Mouse (Mus musculus): ENCODE measurements around the gene Hspb3. TPM values are rescaled to one million over a fixed set of nuclear protein-coding genes. Genes with fewer than 3 reads are reported as not detected.

The Hspb3 gene
- polyA plus RNA-seq, 1 experiment: 13.3 TPM

DNA sequence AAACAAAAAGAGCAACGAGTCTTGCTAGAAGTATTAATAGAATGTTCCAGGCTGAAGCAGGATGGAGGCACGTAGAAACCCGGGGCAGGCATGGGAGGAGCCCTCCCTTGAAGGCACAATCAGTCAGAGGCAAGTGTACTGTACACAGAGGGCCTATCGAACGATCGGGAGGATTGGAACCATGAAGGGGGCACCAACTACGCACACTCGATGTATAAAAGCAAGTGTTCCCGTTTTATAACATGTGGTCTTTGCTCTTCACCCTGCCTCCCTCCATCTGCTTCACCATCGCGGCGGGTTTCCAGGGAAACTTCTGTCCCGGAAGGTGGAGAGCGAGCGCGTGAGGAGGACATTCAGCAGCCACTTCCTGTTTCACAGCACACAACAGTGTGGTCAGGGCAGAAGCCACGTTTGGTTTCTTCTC, 27.7 kb downstream of the Hspb3 start:
- Histone ChIP-seq H3K36me3 (ENCODE audit: control insufficient read depth, insufficient read depth) (no peaks in the 10 kb centered on the region), H3K27me3 (ENCODE audit: control insufficient read depth, insufficient read depth, insufficient read length) (no peaks in the 10 kb centered on the region), H3K4me3 (no peak overlapping the region), H3ac (ENCODE audit: control insufficient read depth, insufficient read length) (no peak overlapping the region), H3K4me2 (ENCODE audit: low read depth) (no peak overlapping the region), H3K79me2 (ENCODE audit: control insufficient read depth, insufficient read depth) (no peaks in the 10 kb centered on the region)
- TF ChIP-seq USF1 (IDR thresholded peaks at IDR 0.05; ENCODE audit: low read depth): no peak
- TF ChIP-seq POLR2A (IDR thresholded peaks at IDR 0.05; ENCODE audit: insufficient read length, low read depth): no peak
- TF ChIP-seq MAX (IDR thresholded peaks at IDR 0.05; ENCODE audit: low read depth): no peak
- no peak for TF ChIP-seq MYOD1 (IDR thresholded peaks at IDR 0.05; ENCODE audit: control insufficient read depth in 1 of 3, insufficient read length in 2 of 3, low read depth in 2 of 3)
- TF ChIP-seq POLR2AphosphoS2 (IDR thresholded peaks at IDR 0.05; ENCODE audit: insufficient read length, low read depth): no peak
- TF ChIP-seq E2F4 (IDR thresholded peaks at IDR 0.05; ENCODE audit: insufficient read depth): no peak
- TF ChIP-seq TCF12 (IDR thresholded peaks at IDR 0.05; ENCODE audit: insufficient read depth, poor library complexity, severe bottlenecking): no peak

GRCm38 (mm10) chr13:113634732-113635481, 28.6 kb downstream of the Hspb3 start:
- no peak overlapping the region for H3ac ChIP-seq (ENCODE audit: control insufficient read depth, insufficient read length)
- no peaks in the 10 kb centered on the region for H3K36me3 ChIP-seq (ENCODE audit: control insufficient read depth, insufficient read depth)
- H3K4me3 ChIP-seq: no peak overlapping the region
- H3K27me3 ChIP-seq (ENCODE audit: control insufficient read depth, insufficient read depth, insufficient read length): no peaks in the 10 kb centered on the region
- H3K79me2 ChIP-seq (ENCODE audit: control insufficient read depth, insufficient read depth): no peaks in the 10 kb centered on the region
- TF ChIP-seq SRF (IDR thresholded peaks at IDR 0.05; ENCODE audit: control insufficient read depth, insufficient read length, low read depth): no peak
- TF ChIP-seq MYOG (IDR thresholded peaks at IDR 0.05; ENCODE audit: control insufficient read depth in 1 of 3, insufficient read depth in 1 of 3, insufficient read length in 2 of 3, low read depth in 2 of 3): no peak
- TF ChIP-seq MAX (IDR thresholded peaks at IDR 0.05; ENCODE audit: low read depth): no peak
- TF ChIP-seq MYOD1 (IDR thresholded peaks at IDR 0.05; ENCODE audit: control insufficient read depth in 1 of 3, insufficient read length in 2 of 3, low read depth in 2 of 3): no peak
- no peak overlapping the region for H3K4me2 ChIP-seq (ENCODE audit: low read depth)

DNA sequence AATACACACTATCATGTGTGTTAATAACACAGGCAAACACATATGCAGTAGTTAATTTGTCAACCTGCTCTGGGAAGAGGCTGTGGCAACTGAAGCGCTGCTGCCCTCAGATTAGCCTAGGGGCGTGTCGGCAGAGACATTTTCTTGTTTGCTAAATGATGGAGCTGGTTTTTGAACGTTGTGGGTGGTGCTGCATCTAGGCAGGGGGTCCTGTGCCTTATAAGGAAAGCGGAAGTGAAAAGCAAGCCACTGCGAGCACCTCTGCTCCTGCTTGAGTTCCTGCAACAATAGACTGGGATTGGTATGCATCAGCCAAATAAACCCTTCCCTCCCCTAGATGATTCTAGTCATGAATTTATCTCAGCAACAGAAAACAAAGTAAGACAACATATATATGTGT, 31.0 kb downstream of the Hspb3 start:
- Histone ChIP-seq H3K79me2 (ENCODE audit: control insufficient read depth, insufficient read depth) (no peaks in the 10 kb centered on the region), H3ac (ENCODE audit: control insufficient read depth, insufficient read length) (no peak overlapping the region), H3K27me3 (ENCODE audit: control insufficient read depth, insufficient read depth, insufficient read length) (no peaks in the 10 kb centered on the region), H3K4me2 (ENCODE audit: low read depth) (no peak overlapping the region), H3K36me3 (ENCODE audit: control insufficient read depth, insufficient read depth) (no peaks in the 10 kb centered on the region), H3K4me3 (no peak overlapping the region)
- no peak for TF ChIP-seq CEBPB (IDR thresholded peaks at IDR 0.05; ENCODE audit: insufficient read depth, poor library complexity, severe bottlenecking)
- no peak for TF ChIP-seq MYOG (IDR thresholded peaks at IDR 0.05; ENCODE audit: control insufficient read depth in 1 of 3, insufficient read depth in 1 of 3, insufficient read length in 2 of 3, low read depth in 2 of 3)
- TF ChIP-seq USF1 (IDR thresholded peaks at IDR 0.05; ENCODE audit: low read depth): no peak
- TF ChIP-seq TCF3 (IDR thresholded peaks at IDR 0.05; ENCODE audit: insufficient read length, low read depth): no peak

DNA sequence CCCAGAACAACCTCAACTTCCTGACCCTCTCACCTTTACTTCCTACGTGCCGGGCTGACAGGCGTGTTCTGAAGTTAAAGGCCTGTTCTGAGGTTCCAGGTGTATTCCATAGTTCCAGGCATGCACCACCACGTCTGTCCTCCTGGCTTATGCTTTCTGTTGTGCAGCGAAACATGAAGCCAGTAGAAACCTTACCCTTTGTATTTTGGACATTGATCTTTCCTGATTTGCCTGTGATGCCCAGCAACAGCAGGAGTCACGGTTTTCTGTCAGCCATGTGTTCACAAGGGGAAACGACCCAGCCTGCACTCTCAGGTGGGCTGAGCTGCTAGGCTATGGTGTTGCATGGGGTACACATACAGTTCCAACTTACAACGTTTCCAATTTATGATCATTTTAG, 35.9 kb downstream of the Hspb3 start:
- H3K4me2 ChIP-seq (ENCODE audit: low read depth): no peak overlapping the region
- no peak overlapping the region for H3K4me3 ChIP-seq
- H3K79me2 ChIP-seq (ENCODE audit: control insufficient read depth, insufficient read depth): no peaks in the 10 kb centered on the region
- TF ChIP-seq E2F4 (IDR thresholded peaks at IDR 0.05; ENCODE audit: insufficient read depth) (no peak), POLR2AphosphoS2 (IDR thresholded peaks at IDR 0.05; ENCODE audit: insufficient read length, low read depth) (no peak)
- H3ac ChIP-seq (ENCODE audit: control insufficient read depth, insufficient read length): no peak overlapping the region
- no peaks in the 10 kb centered on the region for H3K36me3 ChIP-seq (ENCODE audit: control insufficient read depth, insufficient read depth)
- H3K27me3 ChIP-seq (ENCODE audit: control insufficient read depth, insufficient read depth, insufficient read length): no peaks in the 10 kb centered on the region

GRCm38 (mm10) chr13:113622865-113623255, 40.6 kb downstream of the Hspb3 start:
- Histone ChIP-seq H3K27me3 (ENCODE audit: control insufficient read depth, insufficient read depth, insufficient read length) (no peaks in the 10 kb centered on the region), H3K4me2 (ENCODE audit: low read depth) (no peak overlapping the region), H3K4me3 (no peak overlapping the region), H3ac (ENCODE audit: control insufficient read depth, insufficient read length) (no peak overlapping the region), H3K36me3 (ENCODE audit: control insufficient read depth, insufficient read depth) (no peaks in the 10 kb centered on the region), H3K79me2 (ENCODE audit: control insufficient read depth, insufficient read depth) (no peaks in the 10 kb centered on the region)
- TF ChIP-seq SRF (IDR thresholded peaks at IDR 0.05; ENCODE audit: control insufficient read depth, insufficient read length, low read depth) (no peak), USF1 (IDR thresholded peaks at IDR 0.05; ENCODE audit: low read depth) (no peak), TCF3 (IDR thresholded peaks at IDR 0.05; ENCODE audit: insufficient read length, low read depth) (no peak), REST (IDR thresholded peaks at IDR 0.05; ENCODE audit: insufficient read depth, insufficient read length) (no peak), E2F4 (IDR thresholded peaks at IDR 0.05; ENCODE audit: insufficient read depth) (no peak), TCF12 (IDR thresholded peaks at IDR 0.05; ENCODE audit: insufficient read depth, poor library complexity, severe bottlenecking) (no peak), POLR2AphosphoS2 (IDR thresholded peaks at IDR 0.05; ENCODE audit: insufficient read length, low read depth) (no peak), MYOG (IDR thresholded peaks at IDR 0.05; ENCODE audit: control insufficient read depth in 1 of 3, insufficient read depth in 1 of 3, insufficient read length in 2 of 3, low read depth in 2 of 3) (no peak), CEBPB (IDR thresholded peaks at IDR 0.05; ENCODE audit: insufficient read depth, poor library complexity, severe bottlenecking) (no peak), MYOD1 (IDR thresholded peaks at IDR 0.05; ENCODE audit: control insufficient read depth in 1 of 3, insufficient read length in 2 of 3, low read depth in 2 of 3) (no peak), POLR2A (IDR thresholded peaks at IDR 0.05; ENCODE audit: insufficient read length, low read depth) (no peak), MAX (IDR thresholded peaks at IDR 0.05; ENCODE audit: low read depth) (no peak)

Measured in myocyte (in vitro differentiated cells).